Mouse (Mus musculus) right cerebral cortex, postnatal 4 days (tissue): Measurements from ENCODE around the gene Slc45a3.

Source experiments
- DNase-seq: peaks from one replicate; pipeline ENCODE4 v3.0.0-alpha.2; 2022

Gene Slc45a3

GRCm38 (mm10) chr1:132000506-132000905 lies 37.7 kb downstream of the Slc45a3 start:
- no peak for DNase-seq

GRCm38 (mm10) chr1:132001880-132002330 lies 39.1 kb downstream of the Slc45a3 start:
- DNase-seq, result no peak

GRCm38 (mm10) chr1:132003111-132003510 lies 40.3 kb downstream of the Slc45a3 start:
- no peak for DNase-seq

GRCm38 (mm10) chr1:132003817-132004216 lies 41.0 kb downstream of the Slc45a3 start:
- no peak for DNase-seq

GRCm38 (mm10) chr1:132004574-132005180 lies 41.9 kb downstream of the Slc45a3 start:
- no peak for DNase-seq

GRCm38 (mm10) chr1:132005466-132005865 lies 42.7 kb downstream of the Slc45a3 start:
- no peak for DNase-seq

GRCm38 (mm10) chr1:132006046-132006445 lies 43.3 kb downstream of the Slc45a3 start:
- no peak for DNase-seq

- DNase-seq, result no peak
Measured at GRCm38 (mm10) chr1:132006721-132007120, 44.0 kb downstream of the Slc45a3 start.

- DNase-seq, result peak; percentile 87
Measured at GRCm38 (mm10) chr1:132007282-132007815, 44.6 kb downstream of the Slc45a3 start, which contains the start of gene Elk4. Elk4 (plus strand) TSS chr1:132007607.

GRCm38 (mm10) chr1:132007828-132008827 lies 45.4 kb downstream of the Slc45a3 start:
- peak; percentile 79 for DNase-seq

GRCm38 (mm10) chr1:132008881-132009644 lies 46.3 kb downstream of the Slc45a3 start:
- DNase-seq, result no peak

- no peak for DNase-seq
Measured at GRCm38 (mm10) chr1:132010632-132011501, 48.1 kb downstream of the Slc45a3 start.

- DNase-seq, result no peak
Measured at GRCm38 (mm10) chr1:132011785-132012184, 49.0 kb downstream of the Slc45a3 start.

GRCm38 (mm10) chr1:132012861-132013260 lies 50.1 kb downstream of the Slc45a3 start:
- DNase-seq, result no peak

GRCm38 (mm10) chr1:132014800-132015199 lies 52.0 kb downstream of the Slc45a3 start:
- no peak for DNase-seq

GRCm38 (mm10) chr1:132016691-132017090 lies 53.9 kb downstream of the Slc45a3 start:
- DNase-seq, result no peak

GRCm38 (mm10) chr1:132019876-132020275 lies 57.1 kb downstream of the Slc45a3 start:
- no peak for DNase-seq

GRCm38 (mm10) chr1:132022107-132022506 lies 59.3 kb downstream of the Slc45a3 start:
- no peak for DNase-seq

GRCm38 (mm10) chr1:132026925-132027646 lies 64.3 kb downstream of the Slc45a3 start:
- no peak for DNase-seq

- no peak for DNase-seq
Measured at GRCm38 (mm10) chr1:132027978-132028377, 65.2 kb downstream of the Slc45a3 start.

- DNase-seq, result no peak
Measured at GRCm38 (mm10) chr1:132028413-132028812, 65.6 kb downstream of the Slc45a3 start.
